Mouse (Mus musculus) midbrain, embryonic 14.5 days (tissue): ENCODE results near the gene Tex9. TPM values are rescaled to one million over a fixed set of nuclear protein-coding genes. Genes with fewer than 3 reads are reported as not detected.
A peak's percentile ranks its signal among the peaks of the same experiment; 100 is the strongest.
"Not testable (repeated sequence)": the region's sequence is repeated elsewhere in the genome, so short reads cannot be mapped to it uniquely, and the experiment has no call there.

Experiments
- ATAC-seq: fragments of 200-750 bp; cut with Nextera tagmentation; 2 replicates; pipeline ENCODE4 v1.8.0; 2017; ENCODE audit warnings: moderate number of reproducible peaks, moderate library complexity; ENCODE audit not compliant: low FRiP score, low TSS enrichment
- DNase-seq: peaks from one replicate; pipeline ENCODE4 v3.0.0-alpha.2; 2015
- H3K27ac ChIP-seq: fragments of 300-500 bp; sonication (generic); replicated peaks from 2 replicates; pipeline ENCODE4 v1.5.1; 2014; ENCODE audit warnings: mild to moderate bottlenecking, low read depth, low read length, moderate library complexity
- H3K27me3 ChIP-seq: fragments of 300-500 bp; sonication (generic); 2 replicates; pipeline ENCODE4 v1.6.1; 2014; ENCODE audit warnings: low read length, control low read depth, mixed read lengths; ENCODE audit not compliant: control insufficient read depth, insufficient read depth
- H3K36me3 ChIP-seq: fragments of 300-500 bp; sonication (generic); 2 replicates; pipeline ENCODE4 v1.6.1; 2014; ENCODE audit warnings: low read length, control low read depth; ENCODE audit not compliant: control insufficient read depth, insufficient read depth
- H3K4me1 ChIP-seq: fragments of 300-500 bp; sonication (generic); 2 replicates; pipeline ENCODE4 v1.6.1; 2014; ENCODE audit warnings: mild to moderate bottlenecking, antibody characterized with exemption, low read length, control low read depth; ENCODE audit not compliant: control insufficient read depth, insufficient read depth
- H3K4me2 ChIP-seq: fragments of 300-500 bp; sonication (generic); 2 replicates; pipeline ENCODE4 v1.6.1; 2014; ENCODE audit warnings: mild to moderate bottlenecking, low read length, moderate library complexity
- H3K4me3 ChIP-seq: fragments of 300-500 bp; sonication (generic); replicated peaks from 2 replicates; pipeline ENCODE4 v1.5.1; 2014; ENCODE audit warnings: low read depth, low read length
- H3K9ac ChIP-seq: fragments of 300-500 bp; sonication (generic); replicated peaks from 2 replicates; pipeline ENCODE4 v1.6.1; 2014; ENCODE audit warnings: mild to moderate bottlenecking, low read length, moderate library complexity
- H3K9me3 ChIP-seq: fragments of 300-500 bp; sonication (generic); 2 replicates; pipeline ENCODE4 v1.6.1; 2016; ENCODE audit warnings: low read length, control low read depth, mixed read lengths; ENCODE audit not compliant: control insufficient read depth
- WGBS: fragments of 180-500 bp; shearing (Covaris S2); extraction: QIAGEN DNeasy Blood & Tissue Kit; methylation state at CpG from one replicate; pipeline ENCODE4 v1.1.7; 2014; 5-methylcytosine and 5-hydroxymethylcytosine counted together
- polyA plus RNA-seq: library from polyadenylated mRNA; unstranded; fragments of >200 nt; fragmentation: Nextera tagmentation; extraction: Ambion mirVana; gene quantifications from 2 replicates; pipeline ENCODE4 v1.2.1, GENCODE M21; 2014

Gene Tex9
- polyA plus RNA-seq, 1 experiment from 2014 or later = 39.7 TPM

DNA sequence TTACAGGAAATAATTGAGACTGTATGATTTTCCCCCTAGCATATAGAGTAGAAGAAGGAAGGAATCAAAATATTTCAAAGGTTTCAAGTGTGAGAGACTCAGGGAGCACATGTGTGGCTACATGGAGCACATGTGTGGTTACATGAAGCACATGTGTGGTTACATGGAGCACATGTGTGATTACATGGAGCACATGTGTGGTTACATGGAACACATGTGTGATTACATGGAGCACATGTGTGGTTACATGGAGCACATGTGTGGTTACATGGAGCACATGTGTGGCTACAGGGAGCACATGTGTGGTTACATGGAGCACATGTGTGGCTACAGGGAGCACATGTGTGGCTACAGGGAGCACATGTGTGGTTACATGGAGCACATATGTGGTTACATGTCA is 37.7 kb downstream of the Tex9 start:
- H3K4me1 ChIP-seq, H3K9ac ChIP-seq, DNase-seq, H3K27me3 ChIP-seq, H3K27ac ChIP-seq, H3K9me3 ChIP-seq, H3K4me3 ChIP-seq, ATAC-seq, H3K4me2 ChIP-seq: not testable (repeated sequence)
- H3K36me3 ChIP-seq = peaks cover 21% of the 10 kb centered on the region; the same call in 1 of the 2 replicates

DNA sequence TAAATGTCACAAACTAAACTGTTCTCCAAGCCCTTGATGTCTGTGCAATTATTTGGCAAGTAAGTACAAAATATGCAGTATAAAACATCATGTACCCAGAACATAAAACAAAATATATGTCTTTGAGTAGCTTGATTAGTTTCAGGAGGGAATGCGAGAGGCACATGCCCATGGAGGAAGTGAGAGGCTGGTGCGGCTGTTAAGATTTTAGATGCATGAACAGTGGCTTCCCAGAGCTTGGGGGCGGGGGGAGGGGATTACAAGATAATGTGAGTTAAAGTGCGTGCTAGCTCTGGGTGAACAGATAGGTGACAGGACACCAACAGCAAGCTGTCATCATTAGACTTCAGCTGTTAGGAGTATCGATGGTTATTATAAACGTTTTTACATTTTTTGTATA is 40.9 kb downstream of the Tex9 start:
- no peak overlapping the region for H3K4me3 ChIP-seq
- no peak for DNase-seq
- no peaks in the 10 kb centered on the region for H3K4me1 ChIP-seq
- no peak overlapping the region for H3K4me2 ChIP-seq
- H3K27ac ChIP-seq = no peak overlapping the region
- 85% methylated on average over 6 of the region's 6 CpGs for whole genome bisulfite sequencing
- no peak overlapping the region for H3K9ac ChIP-seq
- no peaks in the 10 kb centered on the region for H3K9me3 ChIP-seq
- peaks cover 18% of the 10 kb centered on the region; the same call in 1 of the 2 replicates for H3K36me3 ChIP-seq
- no peaks in the 10 kb centered on the region for H3K27me3 ChIP-seq
- ATAC-seq = no peak

DNA sequence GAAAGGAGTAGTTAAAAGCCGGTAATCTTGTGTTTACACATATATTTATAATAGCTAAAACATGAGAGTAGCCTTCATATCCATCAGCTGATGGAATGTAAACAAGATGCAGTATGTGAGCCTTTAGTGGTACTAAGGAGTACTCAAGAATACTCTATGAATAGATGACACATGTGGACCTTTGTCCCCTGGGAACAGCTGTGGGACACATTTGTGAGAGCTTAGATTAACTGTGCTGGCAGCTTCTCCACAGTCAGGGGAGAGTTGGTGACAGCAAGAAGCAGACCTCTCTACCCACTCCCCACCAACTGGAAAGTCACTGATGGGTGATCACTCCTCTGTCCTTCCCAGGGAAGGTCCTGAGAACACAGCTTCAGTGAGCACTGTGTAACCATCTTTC is 41.6 kb downstream of the Tex9 start:
- no peak overlapping the region for H3K4me2 ChIP-seq
- H3K27ac ChIP-seq = no peak overlapping the region
- H3K4me1 ChIP-seq = no peaks in the 10 kb centered on the region
- H3K36me3 ChIP-seq = peaks cover 20% of the 10 kb centered on the region; the same call in 1 of the 2 replicates
- H3K9me3 ChIP-seq = no peaks in the 10 kb centered on the region
- ATAC-seq = no peak
- no peaks in the 10 kb centered on the region for H3K27me3 ChIP-seq
- 94% methylated on average over 1 of the region's 1 CpGs for WGBS
- no peak for DNase-seq
- H3K9ac ChIP-seq = no peak overlapping the region
- no peak overlapping the region for H3K4me3 ChIP-seq

DNA sequence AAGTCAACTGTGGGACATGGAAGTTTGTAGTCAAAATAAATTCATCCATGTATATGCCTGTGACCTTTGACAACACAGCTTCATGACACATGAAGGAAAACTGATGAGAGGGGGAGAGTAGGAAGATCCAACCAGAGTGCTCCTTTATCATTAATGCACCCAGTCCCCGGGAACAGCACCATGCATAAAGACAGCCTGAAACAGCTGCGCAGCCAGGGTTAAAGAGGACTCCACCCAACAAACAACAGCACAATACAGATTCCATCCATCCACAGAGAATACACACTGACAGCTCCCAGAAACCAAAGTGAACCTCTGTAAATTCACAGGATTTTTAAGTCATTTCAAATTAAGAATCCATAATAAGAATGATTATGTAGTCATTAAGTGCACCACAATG is 42.2 kb downstream of the Tex9 start:
- Histone ChIP-seq H3K27ac (no peak overlapping the region), H3K4me2 (no peak overlapping the region), H3K27me3 (no peaks in the 10 kb centered on the region), H3K9ac (no peak overlapping the region), H3K36me3 (peaks cover 20% of the 10 kb centered on the region; the same call in 1 of the 2 replicates), H3K9me3 (no peaks in the 10 kb centered on the region), H3K4me3 (no peak overlapping the region), H3K4me1 (no peaks in the 10 kb centered on the region)
- no peak for ATAC-seq
- WGBS = 96% methylated on average over 2 of the region's 2 CpGs
- DNase-seq = no peak

DNA sequence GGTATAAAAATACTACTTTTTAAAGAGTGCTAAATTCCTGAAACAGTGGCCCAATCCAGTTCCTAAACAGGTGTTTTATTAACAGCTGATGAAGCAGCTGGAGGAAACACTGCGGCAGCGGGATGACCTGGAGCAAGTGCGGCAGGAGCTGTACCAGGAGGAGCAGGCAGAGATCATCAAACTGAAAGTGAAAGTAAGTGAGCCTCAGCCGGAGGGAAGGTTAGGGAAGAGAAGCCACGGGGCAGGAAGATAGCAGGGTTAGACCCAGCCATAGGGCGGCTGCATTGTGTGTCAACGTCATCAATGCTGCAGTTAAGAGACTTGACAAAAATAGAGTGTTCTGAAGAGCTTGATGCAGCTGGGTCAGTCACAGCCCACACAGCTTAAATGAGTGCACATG is 42.6 kb downstream of the Tex9 start:
- no peak for DNase-seq
- no peaks in the 10 kb centered on the region for H3K9me3 ChIP-seq
- no peaks in the 10 kb centered on the region for H3K4me1 ChIP-seq
- H3K4me2 ChIP-seq = no peak overlapping the region
- H3K27ac ChIP-seq = no peak overlapping the region
- ATAC-seq = no peak
- peaks cover 19% of the 10 kb centered on the region; the same call in 1 of the 2 replicates for H3K36me3 ChIP-seq
- 89% methylated on average over 7 of the region's 7 CpGs for WGBS
- H3K4me3 ChIP-seq = no peak overlapping the region
- H3K9ac ChIP-seq = no peak overlapping the region
- no peaks in the 10 kb centered on the region for H3K27me3 ChIP-seq

DNA sequence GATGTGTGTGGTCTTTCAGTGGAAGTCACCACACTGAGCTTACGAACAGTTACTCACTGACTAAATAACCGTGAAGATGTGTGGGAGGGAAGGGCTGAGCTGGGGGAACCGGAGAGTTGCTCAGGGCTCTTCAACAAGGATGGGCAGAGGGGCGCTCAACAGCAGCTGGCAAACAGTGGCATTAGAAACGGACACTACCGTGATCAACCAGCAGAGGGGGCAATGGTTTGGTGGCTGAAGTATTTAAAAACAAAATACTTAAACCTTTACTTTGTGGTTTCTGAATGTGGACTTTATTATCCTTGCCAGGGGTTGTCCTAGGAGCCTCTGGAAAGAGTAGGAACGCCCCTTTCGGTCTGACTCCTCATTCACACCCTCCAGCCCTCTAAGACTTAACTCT is 44.0 kb downstream of the Tex9 start:
- H3K9ac ChIP-seq = no peak overlapping the region
- H3K27ac ChIP-seq = no peak overlapping the region
- no peak for ATAC-seq
- no peak overlapping the region for H3K4me2 ChIP-seq
- no peak overlapping the region for H3K4me3 ChIP-seq
- no peaks in the 10 kb centered on the region for H3K27me3 ChIP-seq
- H3K36me3 ChIP-seq = peaks cover 12% of the 10 kb centered on the region; the same call in 1 of the 2 replicates
- no peaks in the 10 kb centered on the region for H3K9me3 ChIP-seq
- WGBS = 51% methylated on average over 8 of the region's 8 CpGs
- H3K4me1 ChIP-seq = no peaks in the 10 kb centered on the region
- DNase-seq = peak; percentile 73

DNA sequence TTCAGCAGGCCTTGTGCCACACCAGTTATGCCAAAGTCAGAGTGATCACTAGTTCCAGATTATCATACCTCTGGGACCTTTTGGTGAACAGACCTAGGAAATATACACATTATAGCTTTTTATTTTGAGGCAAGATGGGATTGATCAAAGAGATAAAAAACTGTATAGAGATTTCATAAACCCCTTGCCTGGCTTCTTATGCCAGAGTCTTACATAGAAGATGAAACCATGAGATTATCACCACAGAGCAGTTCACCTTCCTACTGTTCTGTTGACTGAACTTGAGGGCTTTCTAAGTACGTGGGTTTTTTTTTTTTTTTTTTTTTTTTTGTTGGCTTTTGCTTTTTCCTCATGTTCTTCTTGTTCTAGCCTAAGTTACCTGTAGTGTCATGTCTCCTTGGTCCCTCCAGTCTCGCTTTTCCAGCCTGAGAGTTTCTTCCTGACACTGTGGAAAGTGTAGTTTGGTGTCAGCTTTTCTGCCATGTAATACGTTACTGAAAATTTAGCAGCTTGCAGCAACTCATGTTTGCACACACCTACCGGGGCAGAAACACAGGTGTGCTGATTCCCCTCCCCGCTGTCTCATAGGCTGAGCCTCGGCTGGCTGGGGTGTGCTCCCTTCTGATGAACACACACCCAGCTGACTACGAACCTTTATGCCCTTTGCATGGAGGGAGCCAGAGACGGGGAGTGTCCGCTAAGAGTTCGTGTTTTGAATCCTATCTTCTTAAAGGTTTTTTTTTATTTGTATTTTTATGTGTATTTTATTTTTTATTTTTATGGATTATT is 49.9 kb downstream of the Tex9 start:
- Histone ChIP-seq H3K4me3 (no peak overlapping the region), H3K27ac (no peak overlapping the region), H3K27me3 (no peaks in the 10 kb centered on the region), H3K36me3 (peaks cover 5% of the 10 kb centered on the region; the same call in 1 of the 2 replicates), H3K4me2 (no peak overlapping the region), H3K4me1 (peaks cover 4% of the 10 kb centered on the region; the same call in 1 of the 2 replicates), H3K9me3 (no peaks in the 10 kb centered on the region), H3K9ac (no peak overlapping the region)
- ATAC-seq = no peak
- 97% methylated on average over 10 of the region's 10 CpGs for WGBS
- no peak for DNase-seq

DNA sequence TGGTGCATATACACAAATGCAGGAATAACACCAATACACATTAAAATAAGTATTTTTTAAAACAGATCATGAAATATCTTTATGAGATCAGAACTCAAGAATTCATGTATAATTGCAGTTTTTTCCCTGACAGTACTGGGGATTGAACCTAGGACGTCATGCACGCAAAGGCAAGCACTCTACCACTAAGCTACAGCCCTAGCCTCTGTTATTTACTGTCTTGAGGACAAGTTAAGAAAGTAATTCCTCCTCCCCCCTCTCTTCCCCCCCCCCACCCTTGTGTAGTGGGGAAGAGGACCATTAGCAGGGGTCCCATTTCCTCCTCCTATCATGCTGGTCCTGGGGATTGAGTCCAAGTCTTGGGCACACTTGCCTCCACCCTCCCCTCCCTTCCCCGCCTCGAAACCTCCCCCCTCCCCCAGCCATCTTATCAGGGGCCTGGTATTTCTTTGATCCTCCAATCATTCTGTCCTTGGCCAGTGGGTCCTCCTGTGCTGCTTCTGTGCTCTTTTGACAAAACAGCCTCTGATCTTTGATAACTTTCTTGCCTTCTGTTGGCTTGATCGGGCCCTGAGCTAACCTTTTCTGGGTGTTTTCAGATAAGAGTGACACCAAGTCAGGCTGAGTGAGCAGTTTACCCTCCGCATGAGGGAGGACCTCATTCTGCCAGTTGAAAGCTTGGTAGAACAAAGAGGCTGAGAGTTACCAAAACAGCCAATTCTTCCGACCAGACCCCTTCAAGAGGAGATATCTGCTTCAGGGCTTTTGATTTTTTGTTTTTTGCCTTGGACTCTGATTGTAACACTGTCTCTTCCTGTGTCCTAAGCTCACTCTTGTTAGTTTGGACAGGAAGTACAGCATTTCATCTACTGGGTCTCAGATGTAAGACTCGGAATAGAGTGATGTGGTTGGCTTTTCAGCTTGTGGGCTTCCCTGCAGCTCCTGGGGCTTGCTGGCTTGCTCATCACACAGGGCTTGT is 50.8 kb downstream of the Tex9 start:
- H3K4me3 ChIP-seq = no peak overlapping the region
- WGBS = 80% methylated on average over 8 of the region's 8 CpGs
- H3K27me3 ChIP-seq = no peaks in the 10 kb centered on the region
- H3K36me3 ChIP-seq = peaks cover 3% of the 10 kb centered on the region; the same call in 1 of the 2 replicates
- peaks cover 4% of the 10 kb centered on the region; the same call in 1 of the 2 replicates for H3K4me1 ChIP-seq
- H3K9ac ChIP-seq = no peak overlapping the region
- DNase-seq = no peak
- ATAC-seq = no peak
- H3K27ac ChIP-seq = no peak overlapping the region
- H3K9me3 ChIP-seq = no peaks in the 10 kb centered on the region
- no peak overlapping the region for H3K4me2 ChIP-seq
